Mouse (Mus musculus) bone marrow macrophage, adult 2 months (primary cell): ENCODE measurements around the gene Ccdc124. TPM values are rescaled to one million over a fixed set of nuclear protein-coding genes. Genes with fewer than 3 reads are reported as not detected.

Experiments
- H3K27ac ChIP-seq: 2 replicates; pipeline ENCODE4 v1.5.1; 2012; ENCODE audit warnings: low read depth, low read length; ENCODE audit not compliant: insufficient read depth
- H3K4me1 ChIP-seq: 2 replicates; pipeline ENCODE4 v1.6.1; 2012; ENCODE audit warnings: low read length; ENCODE audit not compliant: control insufficient read depth, insufficient read depth
- H3K4me3 ChIP-seq: 2 replicates; pipeline ENCODE4 v1.5.1; 2012; ENCODE audit warnings: mild to moderate bottlenecking, low read length, moderate library complexity; ENCODE audit not compliant: insufficient read depth
- CTCF ChIP-seq: IDR thresholded peaks from 2 replicates; pipeline ENCODE4 v1.5.1; 2012; ENCODE audit warnings: low read depth, mild to moderate bottlenecking, low read length, moderate library complexity
- POLR2A ChIP-seq: IDR thresholded peaks from 2 replicates; pipeline ENCODE4 v1.6.1; 2012; ENCODE audit warnings: mild to moderate bottlenecking, low read depth, low read length, borderline replicate concordance
- polyA plus RNA-seq: library from polyadenylated mRNA; stranded (reverse); fragments of >200 nt; gene quantifications from 2 replicates; pipeline ENCODE4 v1.2.4, GENCODE M21; 2012; ENCODE audit not compliant: missing spikeins, insufficient read depth, insufficient read length

Ccdc124 gene
- polyA plus RNA-seq, 1 experiment: 35.6 TPM

- H3K4me1 ChIP-seq: peaks cover 13% of the 10 kb centered on the region
- no peak overlapping the region for H3K27ac ChIP-seq
- peak overlapping the region; percentile 13 for H3K4me3 ChIP-seq
- TF ChIP-seq CTCF (no peak), POLR2A (no peak)
These were observed 9.6 kb downstream of the Ccdc124 start for GRCm38 (mm10) chr8:70863956-70864711.

- TF ChIP-seq CTCF (no peak), POLR2A (no peak)
- Histone ChIP-seq H3K27ac (no peak within 1 kb of the TSS), H3K4me1 (peaks cover 20% of the 10 kb centered on the region), H3K4me3 (peak within 1 kb of the TSS; percentile 45)
These were observed 10.7 kb downstream of the Ccdc124 start, which contains the start of gene Kcnn1 for GRCm38 (mm10) chr8:70862824-70863641. Gene Kcnn1, minus strand, starts transcription at chr8:70863258.

- no peak overlapping the region for H3K27ac ChIP-seq
- H3K4me3 ChIP-seq: no peak overlapping the region
- peaks cover 26% of the 10 kb centered on the region for H3K4me1 ChIP-seq
- TF ChIP-seq POLR2A: no peak
- TF ChIP-seq CTCF: no peak
These were observed 16.2 kb downstream of the Ccdc124 start for GRCm38 (mm10) chr8:70857516-70857915.

DNA sequence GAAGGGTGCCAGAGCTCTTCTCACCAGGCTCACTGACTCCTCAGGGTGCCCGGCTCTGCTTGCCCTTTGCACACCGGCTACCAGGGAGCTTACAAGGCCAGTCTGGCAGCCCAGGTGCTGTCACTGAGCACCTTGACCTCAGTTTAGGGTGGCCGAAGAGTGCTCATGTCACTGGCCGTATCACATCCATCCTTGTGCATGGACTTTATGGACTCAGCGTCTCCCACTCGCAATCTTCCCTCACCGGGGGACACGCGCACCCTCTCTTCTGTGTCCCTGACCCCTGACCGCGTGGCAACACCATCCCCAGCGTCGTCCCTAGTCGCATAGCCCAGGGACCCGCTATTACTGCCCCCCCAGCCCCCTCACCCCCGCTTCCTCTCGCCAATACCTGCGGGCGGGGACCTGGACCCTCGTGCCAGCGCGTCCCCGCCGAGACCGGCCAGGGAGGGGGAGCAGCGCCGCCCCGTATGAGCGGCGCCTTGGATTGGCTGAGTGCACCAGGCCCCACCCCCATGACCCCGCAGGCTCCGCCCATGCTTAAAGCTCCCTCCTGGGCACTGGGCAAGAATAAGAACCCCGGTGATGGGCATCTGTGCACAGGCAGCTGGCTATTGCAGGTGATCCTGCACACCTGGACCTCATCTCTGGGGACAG, 17.1 kb downstream of the Ccdc124 start:
- no peak for TF ChIP-seq POLR2A
- no peak for TF ChIP-seq CTCF
- Histone ChIP-seq H3K27ac (no peak overlapping the region), H3K4me3 (peak overlapping the region; percentile 43)

DNA sequence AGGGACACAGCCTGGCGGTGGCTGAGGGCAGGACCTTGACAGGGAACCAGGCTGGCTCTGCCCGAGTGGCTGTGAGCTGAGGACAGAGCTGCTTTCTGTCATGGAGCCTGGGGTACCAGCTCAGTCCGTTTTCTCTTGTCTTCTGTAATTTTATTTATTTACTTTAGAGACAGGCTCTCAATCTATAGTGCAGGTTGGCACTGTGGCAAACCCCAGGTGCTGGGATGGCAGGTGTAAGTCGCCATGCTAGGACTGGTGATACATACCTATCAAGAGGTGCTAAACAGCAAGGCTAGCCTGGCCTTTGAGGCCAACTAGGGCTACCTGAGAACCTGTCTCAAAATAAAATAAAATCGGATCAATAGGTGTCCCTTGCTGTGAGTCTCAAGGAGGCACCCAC, 17.7 kb downstream of the Ccdc124 start:
- no peak for TF ChIP-seq POLR2A
- TF ChIP-seq CTCF: no peak
- Histone ChIP-seq H3K4me1 (peaks cover 26% of the 10 kb centered on the region), H3K4me3 (no peak overlapping the region; the same call in 1 of the 2 replicates), H3K27ac (no peak overlapping the region)

More for the DNA sequence above, 17.1 kb downstream of the Ccdc124 start:
- H3K4me1 ChIP-seq: peaks cover 26% of the 10 kb centered on the region

DNA sequence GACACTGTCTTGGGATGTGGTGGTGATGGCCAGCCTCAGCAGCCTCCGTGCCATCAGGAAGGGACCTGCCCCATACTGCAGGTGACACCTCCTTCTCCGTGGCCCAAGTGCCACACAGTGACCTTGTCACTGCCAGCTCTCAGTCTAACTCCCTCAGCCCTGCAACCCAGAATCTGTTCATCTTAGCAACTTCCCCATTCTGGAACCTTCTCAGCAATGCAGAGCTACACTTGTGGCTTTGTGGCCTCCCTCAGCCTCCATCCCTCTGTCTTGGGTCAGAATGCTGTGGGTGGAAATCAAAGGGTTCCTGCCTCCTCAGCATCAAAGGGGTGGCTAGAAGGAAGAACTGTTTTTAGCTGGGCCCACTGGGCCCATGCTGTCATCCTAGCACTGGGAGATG, 19.9 kb downstream of the Ccdc124 start:
- TF ChIP-seq CTCF (no peak), POLR2A (no peak)
- peak overlapping the region; percentile 17; the same call in 1 of the 2 replicates for H3K27ac ChIP-seq
- H3K4me1 ChIP-seq: peaks cover 21% of the 10 kb centered on the region
- H3K4me3 ChIP-seq: no peak overlapping the region

- no peak overlapping the region for H3K4me3 ChIP-seq
- H3K27ac ChIP-seq: no peak overlapping the region
- H3K4me1 ChIP-seq: peaks cover 13% of the 10 kb centered on the region
- TF ChIP-seq CTCF (no peak), POLR2A (no peak)
These were observed 21.0 kb downstream of the Ccdc124 start for GRCm38 (mm10) chr8:70852595-70853231.

DNA sequence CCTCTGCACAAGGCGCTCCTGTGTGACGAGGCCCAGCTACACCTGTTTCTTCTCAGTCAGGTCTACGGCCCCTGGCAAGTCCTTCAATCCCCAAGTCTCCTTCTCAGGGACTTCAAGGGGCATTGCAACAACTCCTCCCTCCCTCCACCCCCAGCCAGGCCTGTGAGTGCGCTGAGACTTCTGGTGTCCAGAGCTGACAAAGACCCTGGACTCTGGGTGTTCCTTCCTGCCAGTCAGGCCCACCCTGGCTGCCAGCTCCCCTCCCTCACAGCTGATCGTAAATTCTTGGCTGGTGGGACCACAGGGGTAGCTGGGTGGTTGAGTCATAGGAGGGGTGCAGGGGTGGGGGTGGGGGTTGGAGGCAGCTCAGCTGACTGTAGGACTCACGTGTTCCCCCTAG, 21.9 kb downstream of the Ccdc124 start:
- no peak for TF ChIP-seq CTCF
- no peak for TF ChIP-seq POLR2A
- H3K4me3 ChIP-seq: no peak overlapping the region
- H3K4me1 ChIP-seq: peaks cover 13% of the 10 kb centered on the region
- H3K27ac ChIP-seq: no peak overlapping the region

DNA sequence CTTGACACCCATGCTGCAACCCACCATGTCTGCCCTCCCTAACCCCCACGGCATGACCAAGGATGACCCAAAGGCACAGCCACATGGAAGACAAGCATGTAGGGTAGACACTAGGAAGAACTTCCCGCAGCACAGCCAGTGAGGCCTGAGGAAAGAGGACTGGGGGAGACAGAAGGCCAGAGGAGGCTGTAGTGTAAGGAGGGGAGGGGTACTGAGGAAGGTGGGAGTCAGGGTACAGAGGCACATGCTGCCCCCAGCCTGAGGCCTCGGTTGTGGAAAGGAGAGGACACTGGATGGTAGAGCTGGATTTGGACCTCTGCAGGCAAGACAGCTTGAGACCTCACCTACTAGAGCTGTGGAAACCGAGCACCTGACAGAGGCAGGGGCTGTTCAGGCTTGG, 22.8 kb downstream of the Ccdc124 start:
- no peak for TF ChIP-seq CTCF
- no peak for TF ChIP-seq POLR2A
- no peak overlapping the region for H3K27ac ChIP-seq

More for the DNA sequence above, 22.8 kb downstream of the Ccdc124 start:
- no peak overlapping the region for H3K4me3 ChIP-seq
- H3K4me1 ChIP-seq: peaks cover 13% of the 10 kb centered on the region
